Mouse (Mus musculus) limb, embryonic 13.5 days (tissue): ENCODE results near the gene Smcp. TPM values are rescaled to one million over a fixed set of nuclear protein-coding genes. Genes with fewer than 3 reads are reported as not detected.

ENCODE experiments used
- ATAC-seq: fragments of 200-750 bp; cut with Nextera tagmentation; 2 replicates; pipeline ENCODE4 v1.8.0; 2017; ENCODE audit warnings: low read depth, moderate number of reproducible peaks, moderate TSS enrichment; ENCODE audit not compliant: low FRiP score
- H3K27ac ChIP-seq: fragments of 300-500 bp; sonication (generic); 2 replicates; pipeline ENCODE4 v1.5.1; 2015; ENCODE audit warnings: inconsistent platforms, mild to moderate bottlenecking, moderate library complexity
- H3K27me3 ChIP-seq: fragments of 300-500 bp; sonication (generic); 2 replicates; pipeline ENCODE4 v1.6.1; 2015; ENCODE audit warnings: mild to moderate bottlenecking, inconsistent platforms
- H3K36me3 ChIP-seq: fragments of 300-500 bp; sonication (generic); 2 replicates; pipeline ENCODE4 v1.6.1; 2015; ENCODE audit warnings: inconsistent platforms, mild to moderate bottlenecking, moderate library complexity
- H3K4me1 ChIP-seq: fragments of 300-500 bp; sonication (generic); 2 replicates; pipeline ENCODE4 v1.6.1; 2015; ENCODE audit warnings: inconsistent platforms
- H3K4me2 ChIP-seq: fragments of 300-500 bp; sonication (generic); replicated peaks from 2 replicates; pipeline ENCODE4 v1.6.1; 2015; ENCODE audit warnings: inconsistent platforms, mild to moderate bottlenecking, moderate library complexity
- H3K4me3 ChIP-seq: fragments of 300-500 bp; sonication (generic); 2 replicates; pipeline ENCODE4 v1.5.1; 2015; ENCODE audit warnings: moderate library complexity, mild to moderate bottlenecking, inconsistent platforms
- H3K9ac ChIP-seq: fragments of 300-500 bp; sonication (generic); 2 replicates; pipeline ENCODE4 v1.6.1; 2015; ENCODE audit warnings: mild to moderate bottlenecking, inconsistent platforms
- H3K9me3 ChIP-seq: fragments of 300-500 bp; sonication (generic); 2 replicates; pipeline ENCODE4 v1.6.1; 2016; ENCODE audit warnings: inconsistent platforms
- WGBS: fragments of 180-500 bp; shearing (Covaris S2); methylation state at CpG from one replicate; pipeline ENCODE4 v1.1.7; 2015; 5-methylcytosine and 5-hydroxymethylcytosine counted together
- polyA plus RNA-seq: library from polyadenylated mRNA; unstranded; fragments of >200 nt; fragmentation: Nextera tagmentation; extraction: Ambion mirVana; gene quantifications from 2 replicates; pipeline ENCODE4 v1.2.1, GENCODE M21; 2015

Smcp gene
- not detected in 2 replicates for polyA plus RNA-seq

DNA sequence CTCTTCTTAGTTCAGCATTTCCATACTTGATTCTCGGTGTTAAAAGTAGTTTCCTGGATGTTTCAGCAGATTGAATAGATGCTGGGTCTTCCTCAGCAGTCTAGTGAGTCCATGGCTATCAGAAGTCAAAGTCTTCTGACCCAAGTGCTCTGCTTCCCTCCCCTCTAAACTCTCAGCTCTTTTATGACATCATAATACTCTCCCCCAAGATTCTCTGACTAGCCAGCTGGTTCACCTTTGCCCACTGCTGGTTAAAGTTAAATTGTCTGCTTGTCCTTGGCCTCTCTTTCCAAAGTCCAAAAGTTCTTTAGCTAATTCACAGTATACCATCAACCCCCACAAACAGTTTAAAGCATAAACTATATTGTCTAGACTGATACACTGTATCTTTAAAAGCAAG lies at the start of gene Smcp:
Smcp (minus strand) TSS at position 140 of the 400 bp plus-strand sequence.
- no peaks in the 10 kb centered on the region for H3K9me3 ChIP-seq
- 65% methylated on average over 1 of the region's 1 CpGs for WGBS
- ATAC-seq = no peak
- no peak within 1 kb of the TSS for H3K27ac ChIP-seq
- H3K9ac ChIP-seq = no peak within 1 kb of the TSS
- H3K4me2 ChIP-seq = no peak within 1 kb of the TSS
- H3K36me3 ChIP-seq = no peaks in the 10 kb centered on the region
- no peaks in the 10 kb centered on the region for H3K4me1 ChIP-seq
- no peak within 1 kb of the TSS for H3K4me3 ChIP-seq
- no peaks in the 10 kb centered on the region for H3K27me3 ChIP-seq

DNA sequence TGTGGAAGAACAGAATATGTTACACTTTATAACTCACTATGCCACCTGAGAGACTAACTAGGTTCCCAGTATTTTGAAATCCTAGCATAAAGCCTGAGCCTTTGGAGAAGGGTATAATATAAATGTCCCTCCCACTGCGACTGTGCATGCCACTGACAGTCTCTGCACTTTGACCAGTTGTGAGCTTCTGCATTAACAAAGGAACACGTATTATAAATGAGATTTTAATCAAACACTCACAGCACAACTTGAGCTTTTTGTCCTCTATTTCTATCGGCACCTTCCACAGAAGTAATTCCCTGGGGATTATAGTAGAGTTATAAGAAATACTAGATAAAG lies 49.8 kb upstream of the Smcp start:
- Histone ChIP-seq H3K4me1 (no peaks in the 10 kb centered on the region), H3K4me3 (no peak overlapping the region), H3K4me2 (no peak overlapping the region), H3K36me3 (no peaks in the 10 kb centered on the region), H3K27me3 (no peaks in the 10 kb centered on the region), H3K9me3 (no peaks in the 10 kb centered on the region), H3K9ac (no peak overlapping the region), H3K27ac (no peak overlapping the region)
- 78% methylated on average over 3 of the region's 3 CpGs for WGBS
- ATAC-seq = no peak

DNA sequence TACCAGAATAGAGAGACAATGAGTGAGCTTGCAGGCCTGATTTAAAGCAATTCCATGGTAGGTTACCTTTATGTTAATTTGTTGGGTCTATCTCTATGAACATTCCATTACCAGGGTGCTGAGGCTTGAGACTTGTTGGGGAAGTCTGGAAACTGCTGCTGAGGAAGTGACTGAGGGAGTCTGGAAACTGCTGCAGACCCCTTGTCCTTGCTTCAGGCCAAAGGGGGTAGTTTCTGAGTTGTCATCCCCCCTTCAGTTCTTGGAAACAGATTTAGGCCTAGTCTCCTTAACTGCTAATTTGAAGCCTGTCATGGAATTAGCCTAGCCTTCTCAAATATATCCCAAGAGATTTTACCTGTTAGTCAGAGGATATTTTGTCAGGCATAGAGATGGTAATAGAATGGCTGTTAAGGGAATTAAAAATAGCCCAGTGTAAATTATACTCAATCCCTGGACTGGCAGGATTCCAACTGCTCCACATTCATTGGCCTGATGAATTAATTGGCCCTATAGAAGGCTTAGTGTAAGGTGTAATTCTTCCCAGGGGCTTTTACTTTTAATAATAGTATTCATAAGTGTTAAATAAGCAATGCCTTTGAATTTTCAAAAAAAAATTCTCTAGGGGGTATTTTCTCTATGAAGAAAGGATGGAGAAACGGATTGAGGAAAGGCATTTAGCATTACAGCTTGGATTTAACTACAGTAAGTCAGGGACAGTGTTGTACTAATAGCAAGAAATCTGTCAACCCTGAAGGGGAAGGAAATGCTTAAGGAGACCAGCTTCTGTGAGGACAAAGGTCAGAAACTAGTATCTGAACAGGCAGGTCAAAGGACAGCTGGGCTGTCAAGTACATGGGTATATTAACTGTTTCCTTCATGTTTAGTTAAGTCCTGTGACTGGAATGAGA lies 49.2 kb upstream of the Smcp start:
- no peaks in the 10 kb centered on the region for H3K9me3 ChIP-seq
- no peak overlapping the region for H3K4me3 ChIP-seq
- H3K36me3 ChIP-seq = no peaks in the 10 kb centered on the region
- no peaks in the 10 kb centered on the region for H3K27me3 ChIP-seq
- H3K9ac ChIP-seq = no peak overlapping the region
- ATAC-seq = no peak; the same call in 1 of the 2 replicates
- no peaks in the 10 kb centered on the region for H3K4me1 ChIP-seq
- H3K27ac ChIP-seq = no peak overlapping the region
- WGBS = 27% methylated on average over 1 of the region's 1 CpGs
- no peak overlapping the region for H3K4me2 ChIP-seq

DNA sequence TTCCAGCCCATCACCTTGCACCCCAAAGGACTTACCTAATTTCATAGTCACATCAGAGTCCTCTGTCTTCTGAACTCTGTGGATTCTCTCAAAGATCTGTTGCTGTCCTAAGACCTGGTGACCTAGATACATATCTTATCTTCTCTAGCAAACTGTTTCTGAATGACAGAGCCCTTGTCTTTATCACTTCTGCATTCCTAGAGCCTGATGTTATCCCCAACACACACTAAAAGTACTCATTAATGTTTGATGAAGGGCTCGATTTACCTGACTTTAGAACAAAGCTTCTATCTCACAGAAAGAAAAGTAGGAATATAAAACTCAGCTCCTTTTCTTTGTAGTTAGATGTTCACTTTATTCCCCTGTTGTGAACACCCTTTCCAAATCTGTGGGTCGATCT lies 32.8 kb upstream of the Smcp start, which contains the start of gene Lce6a:
Lce6a (minus strand) TSS at position 101 of the 400 bp plus-strand sequence.
- Histone ChIP-seq H3K27ac (no peak within 1 kb of the TSS), H3K27me3 (no peaks in the 10 kb centered on the region), H3K36me3 (no peaks in the 10 kb centered on the region), H3K4me3 (no peak within 1 kb of the TSS), H3K4me2 (no peak within 1 kb of the TSS), H3K9ac (no peak within 1 kb of the TSS), H3K4me1 (no peaks in the 10 kb centered on the region), H3K9me3 (no peaks in the 10 kb centered on the region)
- WGBS = 73% methylated on average over 2 of the region's 2 CpGs
- no peak for ATAC-seq

DNA sequence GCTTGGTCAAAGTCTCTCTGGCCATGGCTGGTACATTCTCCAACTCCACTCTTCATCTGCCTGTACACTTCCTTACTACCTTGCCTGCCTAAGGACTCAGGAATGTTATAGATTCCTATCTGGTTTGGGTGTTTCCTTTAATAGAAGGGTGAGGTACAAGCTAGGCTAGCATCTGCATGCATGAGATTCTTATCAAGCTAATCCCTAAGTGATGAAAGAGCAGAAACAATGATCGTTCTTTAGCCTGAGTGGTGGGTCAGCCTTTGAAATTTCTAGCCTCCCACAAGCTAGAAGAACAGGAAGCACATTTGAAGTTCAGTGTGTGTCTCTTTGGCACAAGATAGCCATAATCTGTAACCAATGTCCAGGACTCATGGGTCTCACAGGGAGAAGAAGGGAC lies 21.0 kb upstream of the Smcp start:
- WGBS = 69% methylated on average over 1 of the region's 1 CpGs
- H3K9ac ChIP-seq = no peak overlapping the region
- H3K4me1 ChIP-seq = no peaks in the 10 kb centered on the region

DNA sequence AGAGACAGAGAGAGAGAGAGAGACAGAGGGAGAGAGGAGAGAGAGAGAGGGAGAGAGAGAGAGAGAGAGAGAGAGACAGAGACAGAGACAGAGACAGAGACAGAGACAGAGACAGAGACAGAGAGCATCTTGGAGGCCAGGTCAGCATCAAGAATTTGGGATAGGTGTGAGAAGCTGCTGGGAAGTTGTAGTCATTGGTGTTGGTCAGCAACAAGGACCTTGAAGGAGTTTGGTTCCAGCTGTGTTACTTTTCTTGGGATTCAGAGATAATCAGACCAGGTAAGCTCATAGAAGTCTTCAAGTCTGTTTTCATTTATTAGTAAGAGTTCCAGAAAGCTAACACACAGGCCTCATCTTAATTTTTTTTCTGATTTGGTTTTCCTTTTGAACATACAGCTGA lies 18.6 kb upstream of the Smcp start, which contains the start of gene 2210017I01Rik:
2210017I01Rik (minus strand) TSS at position 101 of the 400 bp plus-strand sequence.
- H3K36me3 ChIP-seq = no peaks in the 10 kb centered on the region
- no peak for ATAC-seq
- H3K9ac ChIP-seq = no peak within 1 kb of the TSS
- H3K4me2 ChIP-seq = no peak within 1 kb of the TSS
- H3K4me1 ChIP-seq = no peaks in the 10 kb centered on the region
- H3K4me3 ChIP-seq = no peak within 1 kb of the TSS
- H3K9me3 ChIP-seq = no peaks in the 10 kb centered on the region
- no peaks in the 10 kb centered on the region for H3K27me3 ChIP-seq
- no peak within 1 kb of the TSS for H3K27ac ChIP-seq

More for the DNA sequence above, 21.0 kb upstream of the Smcp start:
- Histone ChIP-seq H3K36me3 (no peaks in the 10 kb centered on the region), H3K27ac (no peak overlapping the region), H3K4me3 (no peak overlapping the region), H3K4me2 (no peak overlapping the region), H3K9me3 (no peaks in the 10 kb centered on the region), H3K27me3 (no peaks in the 10 kb centered on the region)
- no peak for ATAC-seq

DNA sequence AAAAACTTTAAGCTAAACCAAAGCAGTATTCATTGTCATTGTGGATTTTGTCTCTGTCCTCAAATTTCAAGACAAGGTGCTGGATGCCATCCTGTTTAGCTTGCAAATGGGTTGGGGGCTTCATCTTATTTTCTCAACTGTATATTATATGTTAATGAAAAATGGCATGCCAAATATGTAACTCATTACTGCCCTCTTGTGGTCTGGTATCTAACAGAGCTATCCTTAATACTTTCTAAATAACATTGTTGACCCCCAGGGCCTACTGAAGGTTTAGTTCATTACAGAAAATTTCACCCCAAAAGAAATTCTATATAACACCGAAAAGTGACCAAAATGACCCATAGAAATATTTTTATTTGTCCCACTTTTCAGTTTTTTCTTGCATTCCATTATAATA lies 13.4 kb upstream of the Smcp start:
- Histone ChIP-seq H3K4me3 (no peak overlapping the region), H3K27ac (no peak overlapping the region), H3K4me1 (no peaks in the 10 kb centered on the region), H3K9me3 (peaks cover 4% of the 10 kb centered on the region; the same call in 1 of the 2 replicates), H3K36me3 (no peaks in the 10 kb centered on the region), H3K9ac (no peak overlapping the region), H3K27me3 (no peaks in the 10 kb centered on the region), H3K4me2 (no peak overlapping the region)
- no peak for ATAC-seq
- WGBS = 47% methylated on average over 1 of the region's 1 CpGs

DNA sequence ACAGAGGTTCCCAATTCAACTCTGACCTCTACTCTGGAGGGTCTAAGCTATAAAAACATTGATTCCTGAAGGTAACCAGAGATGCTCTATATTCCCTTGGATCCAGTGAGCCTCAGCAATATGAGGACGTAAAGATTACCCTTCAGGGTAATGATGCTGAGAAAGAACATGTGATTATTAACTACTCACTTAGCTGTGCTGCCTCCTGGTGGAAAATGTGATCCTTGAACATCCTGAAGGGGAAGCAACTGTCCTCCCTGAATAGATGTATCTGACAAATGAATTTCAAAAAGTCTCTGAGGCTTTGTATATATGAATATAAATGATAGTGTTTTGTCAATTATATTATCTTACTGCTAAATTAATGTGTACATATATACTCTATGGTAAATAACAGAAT lies 11.7 kb upstream of the Smcp start:
- 54% methylated on average over 1 of the region's 1 CpGs for WGBS
- Histone ChIP-seq H3K9me3 (peaks cover 4% of the 10 kb centered on the region; the same call in 1 of the 2 replicates), H3K4me1 (no peaks in the 10 kb centered on the region), H3K9ac (no peak overlapping the region), H3K27me3 (no peaks in the 10 kb centered on the region), H3K4me3 (no peak overlapping the region), H3K36me3 (no peaks in the 10 kb centered on the region), H3K4me2 (no peak overlapping the region), H3K27ac (no peak overlapping the region)
- no peak for ATAC-seq

DNA sequence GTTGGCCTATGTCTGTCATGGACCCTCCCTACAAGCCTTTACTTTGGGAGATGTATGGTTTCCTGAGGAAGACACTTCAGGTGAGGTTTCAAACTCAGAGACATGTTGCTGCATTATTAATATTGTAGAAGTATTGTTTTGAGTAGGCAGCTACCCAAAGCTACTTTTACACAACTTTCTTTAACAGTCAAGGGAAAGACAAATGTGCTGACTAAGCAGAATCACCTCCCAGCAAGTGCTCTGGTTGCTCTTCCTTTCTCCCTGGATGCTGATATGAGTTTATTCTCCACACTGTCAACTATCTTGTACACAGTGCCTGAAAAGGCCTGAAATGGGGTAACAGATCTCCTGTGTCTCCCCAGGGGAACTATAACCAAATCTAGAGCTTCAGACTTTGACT lies 11.2 kb upstream of the Smcp start:
- H3K27ac ChIP-seq = no peak overlapping the region
- H3K4me2 ChIP-seq = no peak overlapping the region
- peaks cover 4% of the 10 kb centered on the region; the same call in 1 of the 2 replicates for H3K9me3 ChIP-seq
- H3K9ac ChIP-seq = no peak overlapping the region
- no peaks in the 10 kb centered on the region for H3K36me3 ChIP-seq
- no peak overlapping the region for H3K4me3 ChIP-seq
- no peaks in the 10 kb centered on the region for H3K27me3 ChIP-seq
- no peak for ATAC-seq
- no peaks in the 10 kb centered on the region for H3K4me1 ChIP-seq

DNA sequence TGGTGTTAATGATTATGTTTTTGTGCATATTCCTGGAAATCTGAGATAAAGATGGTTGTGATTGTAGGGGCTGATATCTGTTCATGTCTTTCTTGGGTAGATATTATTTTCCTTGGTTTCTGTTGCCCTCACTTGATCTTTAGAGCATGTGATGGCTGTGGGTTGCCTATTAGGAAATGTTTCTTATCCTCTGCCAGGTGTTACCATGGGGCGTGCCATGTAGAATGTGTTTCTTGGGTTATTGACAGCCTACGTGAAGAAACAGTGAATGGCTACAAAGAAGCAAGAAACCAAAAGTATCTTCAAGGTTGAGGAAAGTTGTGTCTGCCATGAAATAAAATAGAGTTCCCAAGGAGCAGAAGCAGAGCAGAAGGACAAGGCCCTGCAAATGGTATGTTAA lies 9.6 kb upstream of the Smcp start:
- Histone ChIP-seq H3K36me3 (no peaks in the 10 kb centered on the region), H3K27ac (no peak overlapping the region), H3K4me3 (no peak overlapping the region), H3K9ac (no peak overlapping the region), H3K27me3 (no peaks in the 10 kb centered on the region), H3K4me2 (no peak overlapping the region), H3K9me3 (peaks cover 4% of the 10 kb centered on the region; the same call in 1 of the 2 replicates), H3K4me1 (no peaks in the 10 kb centered on the region)
- WGBS = 88% methylated on average over 2 of the region's 2 CpGs
- no peak for ATAC-seq

DNA sequence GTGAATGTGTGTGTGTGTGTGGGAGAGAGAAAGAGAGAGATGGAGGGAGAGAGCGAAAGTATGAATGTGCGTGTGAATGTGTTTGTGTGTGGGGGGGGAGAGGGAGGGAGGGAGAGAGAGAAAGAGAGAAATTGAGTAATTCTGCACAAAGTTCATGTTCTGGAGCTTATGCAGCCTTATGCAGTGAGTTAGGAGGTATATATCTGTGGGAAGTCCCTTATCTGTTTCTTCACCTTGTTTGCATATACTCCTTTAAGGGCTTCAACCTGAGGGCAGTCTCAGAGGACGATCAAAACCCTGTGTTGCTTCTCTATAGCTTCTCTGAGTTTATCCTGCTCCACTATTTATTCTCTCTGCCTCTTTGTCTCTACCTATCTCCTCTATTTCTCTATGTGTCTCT lies 1.6 kb downstream of the Smcp start:
- Histone ChIP-seq H3K4me1 (no peaks in the 10 kb centered on the region), H3K9me3 (no peaks in the 10 kb centered on the region), H3K36me3 (no peaks in the 10 kb centered on the region), H3K27ac (no peak overlapping the region), H3K9ac (no peak overlapping the region), H3K27me3 (no peaks in the 10 kb centered on the region), H3K4me2 (no peak overlapping the region), H3K4me3 (no peak overlapping the region)
- no peak for ATAC-seq
- WGBS = 78% methylated on average over 3 of the region's 3 CpGs

DNA sequence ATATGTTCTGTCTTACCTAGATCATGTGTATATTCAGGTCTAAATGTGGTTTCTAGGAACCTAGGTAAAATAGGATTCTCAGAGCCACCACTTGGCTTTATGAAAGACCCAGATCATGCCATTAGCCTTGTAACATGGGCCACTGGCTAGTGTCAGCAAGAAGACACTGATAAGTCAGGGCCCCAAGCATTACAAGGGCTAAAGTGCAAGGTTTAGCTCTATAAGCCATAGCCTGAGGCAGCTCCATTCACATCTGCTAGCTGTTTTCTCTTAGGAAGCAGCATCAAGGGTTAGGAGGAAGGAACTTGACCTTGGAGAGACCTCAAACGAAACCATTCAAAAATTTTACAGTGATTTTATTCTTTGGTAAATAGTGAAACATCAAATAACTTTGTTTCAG lies 3.7 kb downstream of the Smcp start:
- Histone ChIP-seq H3K4me1 (no peaks in the 10 kb centered on the region), H3K9ac (no peak overlapping the region), H3K27me3 (no peaks in the 10 kb centered on the region), H3K4me3 (no peak overlapping the region), H3K9me3 (no peaks in the 10 kb centered on the region), H3K36me3 (no peaks in the 10 kb centered on the region), H3K4me2 (no peak overlapping the region), H3K27ac (no peak overlapping the region)
- WGBS = 60% methylated on average over 1 of the region's 1 CpGs
- ATAC-seq = no peak
